Mouse (Mus musculus) lung, postnatal 36 days (tissue): Measurements from ENCODE around the gene Hmgcl.

ENCODE experiments used
- DNase-seq: peaks from one replicate; pipeline ENCODE4 v3.0.0; 2022; ENCODE audit warnings: mixed read lengths

Gene Hmgcl

GRCm38 (mm10) chr4:135928376-135928775, 17.9 kb upstream of the Hmgcl start:
- DNase-seq, result no peak

GRCm38 (mm10) chr4:135929405-135929804, 16.8 kb upstream of the Hmgcl start:
- no peak for DNase-seq

- DNase-seq, result no peak
Measured at GRCm38 (mm10) chr4:135929828-135930227, 16.4 kb upstream of the Hmgcl start.

- no peak for DNase-seq
Measured at GRCm38 (mm10) chr4:135930239-135930638, 16.0 kb upstream of the Hmgcl start.

GRCm38 (mm10) chr4:135931832-135932231, 14.4 kb upstream of the Hmgcl start:
- DNase-seq, result peak; percentile 66

- no peak for DNase-seq
Measured at GRCm38 (mm10) chr4:135934708-135935500, 11.3 kb upstream of the Hmgcl start.

GRCm38 (mm10) chr4:135935502-135935901, 10.7 kb upstream of the Hmgcl start:
- peak; percentile 64 for DNase-seq

GRCm38 (mm10) chr4:135938858-135939257, 7.4 kb upstream of the Hmgcl start:
- DNase-seq, result no peak

- DNase-seq, result peak; percentile 53
Measured at GRCm38 (mm10) chr4:135941026-135941425, 5.2 kb upstream of the Hmgcl start.

GRCm38 (mm10) chr4:135942193-135942592, 4.1 kb upstream of the Hmgcl start:
- no peak for DNase-seq

- peak; percentile 39 for DNase-seq
Measured at GRCm38 (mm10) chr4:135943389-135943788, 2.9 kb upstream of the Hmgcl start.

GRCm38 (mm10) chr4:135945706-135946105, 542 bp upstream of the Hmgcl start:
- peak; percentile 45 for DNase-seq

GRCm38 (mm10) chr4:135946659-135947301, 532 bp downstream of the Hmgcl start:
- DNase-seq, result no peak

- DNase-seq, result peak; percentile 34
Measured at GRCm38 (mm10) chr4:135948142-135948541, 1.9 kb downstream of the Hmgcl start.

- peak; percentile 69 for DNase-seq
Measured at GRCm38 (mm10) chr4:135949475-135949874, 3.2 kb downstream of the Hmgcl start.

GRCm38 (mm10) chr4:135949911-135950310, 3.7 kb downstream of the Hmgcl start:
- no peak for DNase-seq

GRCm38 (mm10) chr4:135950365-135950764, 4.1 kb downstream of the Hmgcl start:
- DNase-seq, result no peak

GRCm38 (mm10) chr4:135951505-135951904, 5.3 kb downstream of the Hmgcl start:
- DNase-seq, result no peak

GRCm38 (mm10) chr4:135953179-135953578, 6.9 kb downstream of the Hmgcl start:
- DNase-seq, result no peak

GRCm38 (mm10) chr4:135954241-135954640, 8.0 kb downstream of the Hmgcl start:
- DNase-seq, result peak; percentile 91

GRCm38 (mm10) chr4:135955886-135956285, 9.6 kb downstream of the Hmgcl start:
- no peak for DNase-seq

- DNase-seq, result peak; percentile 52
Measured at GRCm38 (mm10) chr4:135958354-135958753, 12.1 kb downstream of the Hmgcl start.

GRCm38 (mm10) chr4:135960717-135961116, 14.5 kb downstream of the Hmgcl start:
- DNase-seq, result peak; percentile 92

- no peak for DNase-seq
Measured at GRCm38 (mm10) chr4:135961709-135962108, 15.5 kb downstream of the Hmgcl start.
